Mouse (Mus musculus): ENCODE data around the gene Fcgr2b. TPM values are rescaled to one million over a fixed set of nuclear protein-coding genes. Genes with fewer than 3 reads are reported as not detected.

Gene Fcgr2b
- total RNA-seq, 1 experiment from 2014 or later: 136 TPM

- no peak for ATAC-seq (ENCODE audit: extremely low read depth, insufficient number of reproducible peaks, low FRiP score, poor library complexity, severe bottlenecking)
Observed at GRCm38 (mm10) chr1:170933940-170934339, 42.4 kb downstream of the Fcgr2b start.

- no peak for ATAC-seq (ENCODE audit: extremely low read depth, insufficient number of reproducible peaks, low FRiP score, poor library complexity, severe bottlenecking)
Observed at GRCm38 (mm10) chr1:170933386-170933920, 42.9 kb downstream of the Fcgr2b start.

- no peak for ATAC-seq (ENCODE audit: extremely low read depth, insufficient number of reproducible peaks, low FRiP score, poor library complexity, severe bottlenecking)
Observed at GRCm38 (mm10) chr1:170932043-170932442, 44.3 kb downstream of the Fcgr2b start.

GRCm38 (mm10) chr1:170929245-170929644 is 47.1 kb downstream of the Fcgr2b start:
- no peak for ATAC-seq (ENCODE audit: extremely low read depth, insufficient number of reproducible peaks, low FRiP score, poor library complexity, severe bottlenecking)

GRCm38 (mm10) chr1:170928467-170928866 is 47.9 kb downstream of the Fcgr2b start:
- peak; percentile 74 for ATAC-seq (ENCODE audit: extremely low read depth, insufficient number of reproducible peaks, low FRiP score, poor library complexity, severe bottlenecking)

- ATAC-seq (ENCODE audit: extremely low read depth, insufficient number of reproducible peaks, low FRiP score, poor library complexity, severe bottlenecking): peak; percentile 34; the same call in 1 of the 2 replicates
Observed at GRCm38 (mm10) chr1:170927378-170927777, 49.0 kb downstream of the Fcgr2b start, which contains the start of gene Fcrla. TSS of gene Fcrla (minus strand) at chr1:170927583.

- ATAC-seq (ENCODE audit: extremely low read depth, insufficient number of reproducible peaks, low FRiP score, poor library complexity, severe bottlenecking): no peak
Observed at GRCm38 (mm10) chr1:170926941-170927340, 49.4 kb downstream of the Fcgr2b start.

GRCm38 (mm10) chr1:170924485-170924884 is 51.9 kb downstream of the Fcgr2b start:
- peak; percentile 66 for ATAC-seq (ENCODE audit: extremely low read depth, insufficient number of reproducible peaks, low FRiP score, poor library complexity, severe bottlenecking)

GRCm38 (mm10) chr1:170919308-170919707 is 57.0 kb downstream of the Fcgr2b start:
- ATAC-seq (ENCODE audit: extremely low read depth, insufficient number of reproducible peaks, low FRiP score, poor library complexity, severe bottlenecking): peak; percentile 62

GRCm38 (mm10) chr1:170915657-170916056 is 60.7 kb downstream of the Fcgr2b start:
- no peak for ATAC-seq (ENCODE audit: extremely low read depth, insufficient number of reproducible peaks, low FRiP score, poor library complexity, severe bottlenecking)

GRCm38 (mm10) chr1:170912891-170913615 is 63.3 kb downstream of the Fcgr2b start, which contains the start of gene Fcrlb:
TSS of gene Fcrlb (minus strand) at chr1:170912941.
- ATAC-seq (ENCODE audit: extremely low read depth, insufficient number of reproducible peaks, low FRiP score, poor library complexity, severe bottlenecking): no peak

- ATAC-seq (ENCODE audit: extremely low read depth, insufficient number of reproducible peaks, low FRiP score, poor library complexity, severe bottlenecking): no peak
Observed at GRCm38 (mm10) chr1:170911907-170912660, 64.3 kb downstream of the Fcgr2b start.

Other genes starting within 250 kb of the Fcgr2b start
- gene Atf6, start 108.8 kb downstream of the Fcgr2b start, total RNA-seq (2017): 46.3 and 47.7 TPM in 2 replicates
- gene Gm26620, start 91.5 kb downstream of the Fcgr2b start, total RNA-seq (2017): 0.58 TPM in 1 of 2 replicates, not detected in the other
- gene Dusp12, start 91.0 kb downstream of the Fcgr2b start, total RNA-seq (2017): 6.9 and 8.8 TPM in 2 replicates
- gene Fcrlb, start 63.6 kb downstream of the Fcgr2b start, total RNA-seq (2017): 0.98 and 1.4 TPM in 2 replicates
- 255 and 258 TPM in 2 replicates for gene Fcrla, start 49.0 kb downstream of the Fcgr2b start, total RNA-seq (2017)
- 134 TPM in 2 replicates for gene Fcgr4, start 42.4 kb upstream of the Fcgr2b start, total RNA-seq (2017)
- gene Fcgr3, start 88.4 kb upstream of the Fcgr2b start, total RNA-seq (2017): 682 and 697 TPM in 2 replicates
- not detected in 2 replicates for gene Cfap126, start 137.4 kb upstream of the Fcgr2b start, total RNA-seq (2017)
- gene Sdhc, start 174.1 kb upstream of the Fcgr2b start, total RNA-seq (2017): 16.3 and 16.9 TPM in 2 replicates
- gene Mpz, start 174.2 kb upstream of the Fcgr2b start, total RNA-seq (2017): not detected in 2 replicates
- 0.49 and 0.81 TPM in 2 replicates for gene Pcp4l1, start 219.7 kb upstream of the Fcgr2b start, total RNA-seq (2017)
- gene Nr1i3, start 237.4 kb upstream of the Fcgr2b start, total RNA-seq (2017): 0.25 TPM in 1 of 2 replicates, not detected in the other
- gene Tomm40l, start 246.0 kb upstream of the Fcgr2b start, total RNA-seq (2017): 6.6 and 7.5 TPM in 2 replicates
- not detected in 2 replicates for gene Apoa2, start 248.5 kb upstream of the Fcgr2b start, total RNA-seq (2017)